24 mouse cellular contexts compared by ENCODE assay signal in genomic region chr4:131236611-131237031, GRCm38 (mm10).
DNase-seq lines count a peak whose midpoint lies in the region; ATAC-seq and TF ChIP-seq lines count a peak whose summit lies in the region.
"Had no signal": no experiment of that assay in that cellular context is flagged by ENCODE, and none has a peak within 500 bp of the region (broad histone marks: within the 10 kb centered on the region; RNA-seq: fewer than 3 reads in every experiment).

No protein-coding gene starts in this region.

- TF ChIP-seq CTCF in brain, embryonic 14.5 days (IDR thresholded peaks at IDR 0.05; ENCODE audit: borderline replicate concordance, extremely low read depth, insufficient read depth, insufficient read length), result no peak

- H3K36me3 ChIP-seq in embryonic facial prominence, embryonic 11.5 days (replicated peaks; ENCODE audit: control insufficient read depth, insufficient read depth, low read depth, low read length), result no peaks in the 10 kb centered on the region
- H3K36me3 ChIP-seq in embryonic facial prominence, embryonic 10.5 days (replicated peaks), result no peaks in the 10 kb centered on the region
- H3K36me3 ChIP-seq in forebrain, embryonic 12.5 days (replicated peaks), result no peaks in the 10 kb centered on the region
- H3K36me3 ChIP-seq in midbrain, embryonic 13.5 days, result no peaks in the 10 kb centered on the region
- H3K36me3 ChIP-seq in neural tube, embryonic 15.5 days, result no peaks in the 10 kb centered on the region
- H3K36me3 ChIP-seq: G1E; intestine, embryonic 15.5 days; limb, embryonic 12.5 days had no signal

- ATAC-seq in embryonic facial prominence, embryonic 11.5 days (replicated peaks; ENCODE audit: insufficient number of reproducible peaks, low FRiP score, low TSS enrichment, low read depth), result no peak
- peak; percentile 88 for ATAC-seq in forebrain, embryonic 12.5 days (ENCODE audit: low FRiP score)
- peak; percentile 63 for ATAC-seq in midbrain, embryonic 13.5 days
- no peak for ATAC-seq in neural tube, embryonic 15.5 days (ENCODE audit: low FRiP score)
- ATAC-seq: hindbrain, embryonic 16.5 days; intestine, embryonic 15.5 days; liver, postnatal 0 days; lung, postnatal 0 days; Patski had no signal

- H3K4me3 ChIP-seq in embryonic facial prominence, embryonic 11.5 days (ENCODE audit: low read depth, low read length), result no peak overlapping the region
- no peak overlapping the region for H3K4me3 ChIP-seq in embryonic facial prominence, embryonic 10.5 days
- no peak overlapping the region for H3K4me3 ChIP-seq in forebrain, embryonic 12.5 days (replicated peaks)
- H3K4me3 ChIP-seq in midbrain, embryonic 13.5 days (replicated peaks), result no peak overlapping the region
- no peak overlapping the region for H3K4me3 ChIP-seq in neural tube, embryonic 15.5 days (replicated peaks)
- H3K4me3 ChIP-seq: gastrocnemius, adult 2 months; intestine, embryonic 15.5 days; layer of hippocampus, adult 2 months; limb, embryonic 12.5 days had no signal

- no peaks in the 10 kb centered on the region for H3K27me3 ChIP-seq in embryonic facial prominence, embryonic 11.5 days (ENCODE audit: control insufficient read depth, insufficient read depth, low read length)
- H3K27me3 ChIP-seq in embryonic facial prominence, embryonic 10.5 days (replicated peaks; ENCODE audit: low read depth, poor library complexity, severe bottlenecking), result no peaks in the 10 kb centered on the region
- H3K27me3 ChIP-seq in forebrain, embryonic 12.5 days, result no peaks in the 10 kb centered on the region
- no peaks in the 10 kb centered on the region for H3K27me3 ChIP-seq in midbrain, embryonic 13.5 days
- no peaks in the 10 kb centered on the region for H3K27me3 ChIP-seq in neural tube, embryonic 15.5 days (replicated peaks)
- H3K27me3 ChIP-seq: intestine, embryonic 15.5 days; limb, embryonic 12.5 days had no signal

- no peaks in the 10 kb centered on the region for H3K9me3 ChIP-seq in embryonic facial prominence, embryonic 11.5 days (replicated peaks; ENCODE audit: control insufficient read depth, low read length)
- H3K9me3 ChIP-seq in embryonic facial prominence, embryonic 10.5 days, result no peaks in the 10 kb centered on the region
- H3K9me3 ChIP-seq in forebrain, embryonic 12.5 days, result no peaks in the 10 kb centered on the region
- 0 out of 2 replicates have a peak, but pooled peaks cover 3% of the 10 kb centered on the region for H3K9me3 ChIP-seq in midbrain, embryonic 13.5 days
- H3K9me3 ChIP-seq in neural tube, embryonic 15.5 days (replicated peaks), result no peaks in the 10 kb centered on the region
- H3K9me3 ChIP-seq: G1E; intestine, embryonic 15.5 days; limb, embryonic 12.5 days had no signal

- peak; percentile 17 for DNase-seq in embryonic facial prominence, embryonic 11.5 days (ENCODE audit: low spot score)
- no peak for DNase-seq in embryonic facial prominence, embryonic 10.5 days (ENCODE audit: low spot score)
- DNase-seq in brain, embryonic 14.5 days (ENCODE audit: low read depth), result peak; percentile 97
- DNase-seq in ovary, postnatal 36 days (ENCODE audit: low spot score), result no peak
- DNase-seq: adrenal gland, adult 2 months; cerebellum, adult 11-12 months; cerebellum, postnatal 10 days; gastrocnemius, adult 2 months; heart, postnatal 4 days; kidney, adult 9 months; kidney, postnatal 14 days; liver, postnatal 0 days; thymus, postnatal 14 days had no signal

- TF ChIP-seq POLR2A in brain, embryonic 14.5 days (IDR thresholded peaks at IDR 0.05; ENCODE audit: borderline replicate concordance, extremely low read depth, insufficient read depth, insufficient read length, poor library complexity, severe bottlenecking), result no peak

- WGBS in embryonic facial prominence, embryonic 11.5 days, result 38% methylated on average over 4 of the region's 4 CpGs
- WGBS in embryonic facial prominence, embryonic 10.5 days, result 47% methylated on average over 4 of the region's 4 CpGs
- WGBS in forebrain, embryonic 12.5 days, result 6% methylated on average over 4 of the region's 4 CpGs
- WGBS in midbrain, embryonic 13.5 days, result 17% methylated on average over 4 of the region's 4 CpGs
- WGBS in neural tube, embryonic 15.5 days, result 47% methylated on average over 4 of the region's 4 CpGs

- no peak overlapping the region for H3K9ac ChIP-seq in embryonic facial prominence, embryonic 11.5 days (replicated peaks; ENCODE audit: low read length)
- H3K9ac ChIP-seq in forebrain, embryonic 12.5 days, result no peak overlapping the region
- H3K9ac ChIP-seq in midbrain, embryonic 13.5 days (replicated peaks), result no peak overlapping the region
- no peak overlapping the region for H3K9ac ChIP-seq in neural tube, embryonic 15.5 days (replicated peaks)
- H3K9ac ChIP-seq: intestine, embryonic 15.5 days; limb, embryonic 12.5 days; liver, postnatal 0 days had no signal

- no peaks in the 10 kb centered on the region for H3K4me1 ChIP-seq in embryonic facial prominence, embryonic 11.5 days (ENCODE audit: control insufficient read depth, insufficient read depth, low read length)
- H3K4me1 ChIP-seq in embryonic facial prominence, embryonic 10.5 days, result peaks cover 14% of the 10 kb centered on the region
- H3K4me1 ChIP-seq in forebrain, embryonic 12.5 days, result peaks cover 36% of the 10 kb centered on the region
- H3K4me1 ChIP-seq in midbrain, embryonic 13.5 days (replicated peaks), result peaks cover 19% of the 10 kb centered on the region
- H3K4me1 ChIP-seq in neural tube, embryonic 15.5 days, result 0 out of 2 replicates have a peak, but pooled peaks cover 4% of the 10 kb centered on the region
- H3K4me1 ChIP-seq: intestine, embryonic 15.5 days; limb, embryonic 12.5 days had no signal

- no peak overlapping the region for H3K4me2 ChIP-seq in embryonic facial prominence, embryonic 11.5 days (ENCODE audit: low read depth, low read length)
- H3K4me2 ChIP-seq in forebrain, embryonic 12.5 days, result no peak overlapping the region
- no peak overlapping the region for H3K4me2 ChIP-seq in midbrain, embryonic 13.5 days (replicated peaks)
- no peak overlapping the region for H3K4me2 ChIP-seq in neural tube, embryonic 15.5 days
- H3K4me2 ChIP-seq: intestine, embryonic 15.5 days; limb, embryonic 12.5 days; liver, embryonic 11.5 days had no signal

- no peak overlapping the region for H3K27ac ChIP-seq in embryonic facial prominence, embryonic 11.5 days (replicated peaks; ENCODE audit: low read depth, low read length)
- H3K27ac ChIP-seq in embryonic facial prominence, embryonic 10.5 days (replicated peaks), result no peak overlapping the region
- H3K27ac ChIP-seq in forebrain, embryonic 12.5 days, result peak overlapping the region; percentile 95
- 0 out of 2 replicates have a peak overlapping the region, but pooled peaks have one; percentile 1 for H3K27ac ChIP-seq in midbrain, embryonic 13.5 days
- no peak overlapping the region for H3K27ac ChIP-seq in neural tube, embryonic 15.5 days (replicated peaks)
- H3K27ac ChIP-seq: gastrocnemius, adult 2 months; intestine, embryonic 15.5 days; layer of hippocampus, adult 2 months; limb, embryonic 12.5 days had no signal

Comparison
In these comparisons a context has a peak if more than half of its experiments do, and no peak if none do; other contexts are left out.
1. DNase-seq: peak in embryonic facial prominence, embryonic 11.5 days (single experiment) and brain, embryonic 14.5 days (single experiment); none in embryonic facial prominence, embryonic 10.5 days (single experiment) and ovary, postnatal 36 days (single experiment).
2. ATAC-seq: peak in forebrain, embryonic 12.5 days (single experiment) and midbrain, embryonic 13.5 days (single experiment); none in embryonic facial prominence, embryonic 11.5 days (single experiment) and neural tube, embryonic 15.5 days (single experiment).
3. H3K27ac ChIP-seq: peak in forebrain, embryonic 12.5 days (single experiment) and midbrain, embryonic 13.5 days (single experiment); none in embryonic facial prominence, embryonic 11.5 days (single experiment), embryonic facial prominence, embryonic 10.5 days (single experiment) and neural tube, embryonic 15.5 days (single experiment).